Mouse (Mus musculus): ENCODE measurements at regions not wholly inside any gene's neighbourhood (a gene's known extent, or its start where the extent isn't known, plus 50 kb on each side); places are given as distances from the start of the nearest gene placed in this dataset.

DNA sequence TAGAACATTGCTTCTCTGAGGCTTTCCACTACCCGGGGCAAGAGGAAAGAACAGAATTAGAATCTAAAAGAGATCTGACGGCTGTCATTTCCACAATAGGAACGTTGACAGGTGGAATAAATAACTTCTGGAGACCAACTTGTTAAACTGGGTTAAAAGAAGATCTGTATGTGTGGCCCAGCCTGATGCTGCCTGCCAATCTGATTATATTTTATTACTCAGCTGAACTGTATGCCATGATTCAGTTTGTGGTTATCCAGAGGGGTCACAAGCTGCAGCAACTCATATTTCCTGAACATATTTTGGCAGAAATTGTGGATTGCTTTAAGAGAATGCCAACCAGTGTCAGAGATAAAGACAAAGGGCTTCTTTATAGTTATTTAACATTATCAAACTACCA, 224.5 kb upstream of the Pter start:
- TF ChIP-seq POLR2A (IDR thresholded peaks at IDR 0.05; ENCODE audit: low read depth, low read length) = no peak
- no peak for TF ChIP-seq CTCF (IDR thresholded peaks at IDR 0.05; ENCODE audit: extremely low read depth, insufficient read depth, insufficient read length, insufficient replicate concordance)
